In the genomic region with DNA sequence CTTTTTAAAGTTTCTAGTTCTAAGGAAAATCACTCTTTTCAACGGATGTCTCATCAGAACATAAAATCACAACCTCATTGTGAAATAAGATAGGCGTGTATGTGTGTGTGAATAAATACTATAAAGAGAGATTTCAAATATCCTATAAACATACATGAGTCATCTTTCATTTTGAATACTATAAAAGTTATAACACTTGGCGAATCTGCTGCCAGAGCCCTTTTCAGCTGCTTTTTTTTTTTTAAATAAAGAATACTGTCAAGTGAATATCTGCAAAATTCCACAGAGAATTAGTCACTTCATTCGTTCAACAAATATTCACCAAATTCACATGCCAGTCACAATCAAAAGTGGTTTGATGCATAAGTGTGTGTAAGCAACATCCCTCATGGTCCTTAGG, we compare ENCODE assay signal across 29 mouse cellular contexts. TPM values are rescaled to one million over a fixed set of nuclear protein-coding genes. Genes with fewer than 3 reads are reported as not detected.
DNase-seq lines count a peak whose midpoint lies in the region; ATAC-seq and TF ChIP-seq lines count a peak whose summit lies in the region.
"Had no signal": no experiment of that assay in that cellular context is flagged by ENCODE, and none has a peak within 500 bp of the region (broad histone marks: within the 10 kb centered on the region; RNA-seq: fewer than 3 reads in every experiment).

No protein-coding gene starts in this region.

- TF ChIP-seq CTCF in E14TG2a.4 (conservative IDR thresholded peaks at IDR 0.05; ENCODE audit: low read length) (no peak), MEL (IDR thresholded peaks at IDR 0.05 in 2 of 3, conservative IDR thresholded peaks at IDR 0.05 in 1 of 3; ENCODE audit: control insufficient read depth in 1 of 3, insufficient read depth in 1 of 3, low read depth in 2 of 3, low read length in 3 of 3, poor library complexity in 1 of 3, severe bottlenecking in 1 of 3) (no peak)

- peaks cover 1% of the 10 kb centered on the region; the same call in 1 of the 2 replicates for H3K79me2 ChIP-seq in MEL (ENCODE audit: control insufficient read depth, insufficient read depth, low read length, poor library complexity)

- H3K4me2 ChIP-seq in liver, embryonic 11.5 days: 0 out of 2 replicates have a peak overlapping the region, but pooled peaks have one; percentile 2
- H3K4me2 ChIP-seq in liver, embryonic 15.5 days: 0 out of 2 replicates have a peak overlapping the region, but pooled peaks have one; percentile 1
- H3K4me2 ChIP-seq in midbrain, embryonic 11.5 days: no peak overlapping the region
- H3K4me2 ChIP-seq: embryonic facial prominence, embryonic 13.5 days; forebrain, embryonic 12.5 days; hindbrain, embryonic 12.5 days; limb, embryonic 12.5 days; lung, embryonic 15.5 days; midbrain, embryonic 13.5 days had no signal

- H3K27ac ChIP-seq in liver, embryonic 11.5 days (ENCODE audit: low read depth, low read length): no peak overlapping the region
- peak overlapping the region; percentile 90 for H3K27ac ChIP-seq in MEL (ENCODE audit: control insufficient read depth, low read depth, low read length)
- no peak overlapping the region for H3K27ac ChIP-seq in liver, embryonic 15.5 days (replicated peaks)
- no peak overlapping the region for H3K27ac ChIP-seq in midbrain, embryonic 11.5 days (ENCODE audit: low read depth, low read length)
- H3K27ac ChIP-seq: embryonic facial prominence, embryonic 13.5 days; forebrain, embryonic 12.5 days; hindbrain, embryonic 12.5 days; hindbrain, postnatal 0 days; limb, embryonic 12.5 days; liver, embryonic 14.5 days; lung, embryonic 15.5 days; midbrain, embryonic 13.5 days had no signal

- no peaks in the 10 kb centered on the region for H3K36me3 ChIP-seq in liver, embryonic 11.5 days (ENCODE audit: control insufficient read depth, insufficient read depth, low read length)
- peaks cover 23% of the 10 kb centered on the region for H3K36me3 ChIP-seq in E14TG2a.4 (ENCODE audit: insufficient read depth, low read length)
- H3K36me3 ChIP-seq in MEL (ENCODE audit: control insufficient read depth in 1 of 2, insufficient read depth in 2 of 2, low read length in 2 of 2): peaks cover 0 to 28% of the 10 kb centered on the region in 2 experiments; a peak in 2 of 4 replicates
- H3K36me3 ChIP-seq in liver, embryonic 15.5 days (replicated peaks): no peaks in the 10 kb centered on the region
- H3K36me3 ChIP-seq in midbrain, embryonic 11.5 days (ENCODE audit: control insufficient read depth, insufficient read depth, low read length): no peaks in the 10 kb centered on the region
- H3K36me3 ChIP-seq: embryonic facial prominence, embryonic 13.5 days; forebrain, embryonic 12.5 days; hindbrain, embryonic 12.5 days; limb, embryonic 12.5 days; lung, embryonic 15.5 days; midbrain, embryonic 13.5 days had no signal

- WGBS in liver, embryonic 11.5 days: 83% methylated on average over 4 of the region's 4 CpGs
- WGBS in liver, embryonic 15.5 days (ENCODE audit: insufficient replicate concordance): 70% methylated on average over 4 of the region's 4 CpGs
- 89% methylated on average over 4 of the region's 4 CpGs for WGBS in midbrain, embryonic 11.5 days

- no peak for TF ChIP-seq EP300 in MEL (IDR thresholded peaks at IDR 0.05; ENCODE audit: low read depth in 1 of 2, low read length in 2 of 2)

- TF ChIP-seq POLR2A in MEL (IDR thresholded peaks at IDR 0.05; ENCODE audit: control insufficient read depth in 1 of 2, insufficient read depth in 1 of 2, low read depth in 1 of 2, low read length in 2 of 2, poor library complexity in 1 of 2): no peak

- no peak for ATAC-seq in liver, embryonic 11.5 days (replicated peaks; ENCODE audit: low FRiP score)
- ATAC-seq in liver, embryonic 15.5 days (ENCODE audit: insufficient read depth): no peak
- no peak for ATAC-seq in activated CD4-positive, CD25-positive, alpha-beta regulatory T cell, adult 4 months
- no peak for ATAC-seq in midbrain, embryonic 11.5 days (ENCODE audit: low FRiP score)
- ATAC-seq: forebrain, postnatal 0 days; hindbrain, postnatal 0 days; midbrain, embryonic 13.5 days; Patski had no signal

- no peak for DNase-seq in liver, embryonic 11.5 days (ENCODE audit: low spot score)
- DNase-seq in liver (no peak), MEL (ENCODE audit: low read depth, low spot score) (no peak)
- DNase-seq in midbrain, embryonic 11.5 days (ENCODE audit: low spot score, missing footprints): no peak
- DNase-seq in retina, embryonic 14.5 days (ENCODE audit: low spot score): no peak
- DNase-seq: adrenal gland, postnatal 25 days; B cell, adult 2 months; cerebellum, adult 11-12 months; cerebellum, postnatal 10 days; forebrain, postnatal 0 days; gastrocnemius, postnatal 10 days; kidney, adult 11 months; kidney, postnatal 14 days; layer of hippocampus, adult 9-11 months; right cerebral cortex, postnatal 4 days; thymus, adult 2 months; thymus, postnatal 36 days had no signal

- H3K9ac ChIP-seq in liver, embryonic 11.5 days (ENCODE audit: low read depth, low read length): no peak overlapping the region
- peak overlapping the region; percentile 93 for H3K9ac ChIP-seq in MEL (ENCODE audit: control insufficient read depth, low read depth, low read length, poor library complexity, severe bottlenecking)
- H3K9ac ChIP-seq in liver, embryonic 15.5 days: no peak overlapping the region
- H3K9ac ChIP-seq in midbrain, embryonic 11.5 days (ENCODE audit: low read length): no peak overlapping the region
- H3K9ac ChIP-seq: embryonic facial prominence, embryonic 13.5 days; forebrain, embryonic 12.5 days; forebrain, postnatal 0 days; hindbrain, embryonic 12.5 days; limb, embryonic 12.5 days; liver, embryonic 14.5 days; lung, embryonic 15.5 days; midbrain, embryonic 13.5 days had no signal

- no peak overlapping the region for H3K4me3 ChIP-seq in liver, embryonic 11.5 days (ENCODE audit: low read depth, low read length)
- peak overlapping the region; percentile 77 for H3K4me3 ChIP-seq in E14TG2a.4 (replicated peaks; ENCODE audit: low read length)
- peak overlapping the region; percentile 78 to 86 for H3K4me3 ChIP-seq in MEL (ENCODE audit: control insufficient read depth in 1 of 2, insufficient read depth in 1 of 2, low read depth in 2 of 2, low read length in 2 of 2)
- H3K4me3 ChIP-seq in liver, embryonic 15.5 days (replicated peaks): no peak overlapping the region
- H3K4me3 ChIP-seq in midbrain, embryonic 11.5 days (ENCODE audit: low read depth, low read length): no peak overlapping the region
- H3K4me3 ChIP-seq: embryonic facial prominence, embryonic 13.5 days; forebrain, embryonic 12.5 days; hindbrain, embryonic 12.5 days; limb, embryonic 12.5 days; lung, embryonic 15.5 days; midbrain, embryonic 13.5 days had no signal

- 0 out of 2 replicates have a peak, but pooled peaks cover 5% of the 10 kb centered on the region for H3K4me1 ChIP-seq in liver, embryonic 11.5 days (replicated peaks; ENCODE audit: control insufficient read depth, insufficient read depth, low read length)
- H3K4me1 ChIP-seq in E14TG2a.4 (replicated peaks; ENCODE audit: low read depth, low read length) (peaks cover 46% of the 10 kb centered on the region), MEL (ENCODE audit: control insufficient read depth in 1 of 2, insufficient read depth in 2 of 2, low read length in 2 of 2) (peaks cover 6 to 24% of the 10 kb centered on the region in 2 experiments)
- 0 out of 2 replicates have a peak, but pooled peaks cover 10% of the 10 kb centered on the region for H3K4me1 ChIP-seq in liver, embryonic 15.5 days (replicated peaks)
- no peaks in the 10 kb centered on the region for H3K4me1 ChIP-seq in midbrain, embryonic 11.5 days (ENCODE audit: control insufficient read depth, insufficient read depth, low read length)
- H3K4me1 ChIP-seq: embryonic facial prominence, embryonic 13.5 days; forebrain, embryonic 12.5 days; hindbrain, embryonic 12.5 days; limb, embryonic 12.5 days; lung, embryonic 15.5 days; midbrain, embryonic 13.5 days had no signal

- TF ChIP-seq RAD21 in MEL (IDR thresholded peaks at IDR 0.05; ENCODE audit: low read depth, low read length): no peak

- no peaks in the 10 kb centered on the region for H3K27me3 ChIP-seq in liver, embryonic 11.5 days (replicated peaks; ENCODE audit: control insufficient read depth, insufficient read depth, low read length)
- no peaks in the 10 kb centered on the region for H3K27me3 ChIP-seq in E14TG2a.4 (ENCODE audit: insufficient read depth, low read length)
- no peaks in the 10 kb centered on the region for H3K27me3 ChIP-seq in MEL (ENCODE audit: control insufficient read depth in 1 of 2, insufficient read depth in 2 of 2, low read length in 2 of 2)
- H3K27me3 ChIP-seq in liver, embryonic 15.5 days: no peaks in the 10 kb centered on the region
- no peaks in the 10 kb centered on the region for H3K27me3 ChIP-seq in midbrain, embryonic 11.5 days (ENCODE audit: control insufficient read depth, insufficient read depth, low read length)
- H3K27me3 ChIP-seq: embryonic facial prominence, embryonic 13.5 days; forebrain, embryonic 12.5 days; hindbrain, embryonic 12.5 days; limb, embryonic 12.5 days; lung, embryonic 15.5 days; midbrain, embryonic 13.5 days; Patski had no signal

- H3K9me3 ChIP-seq in liver, embryonic 11.5 days (ENCODE audit: control insufficient read depth, low read length): no peaks in the 10 kb centered on the region
- H3K9me3 ChIP-seq in E14TG2a.4 (ENCODE audit: low read length) (no peaks in the 10 kb centered on the region), MEL (replicated peaks; ENCODE audit: insufficient read depth, low read length) (no peaks in the 10 kb centered on the region)
- no peaks in the 10 kb centered on the region for H3K9me3 ChIP-seq in liver, embryonic 15.5 days (replicated peaks)
- H3K9me3 ChIP-seq in midbrain, embryonic 11.5 days (ENCODE audit: control insufficient read depth, low read length): no peaks in the 10 kb centered on the region
- H3K9me3 ChIP-seq: embryonic facial prominence, embryonic 13.5 days; forebrain, embryonic 12.5 days; hindbrain, embryonic 12.5 days; limb, embryonic 12.5 days; lung, embryonic 15.5 days; midbrain, embryonic 13.5 days had no signal

TF ChIP-seq in MEL, 35 proteins besides CTCF, POLR2A, EP300 and RAD21 (continues in another document):
- peak; percentile 20; the same call in 1 of the 2 replicates for TF ChIP-seq ZC3H11A (IDR thresholded peaks at IDR 0.05; ENCODE audit: low read depth, low read length)
- no peak; the same call in 1 of the 2 replicates for TF ChIP-seq CHD1 (IDR thresholded peaks at IDR 0.05; ENCODE audit: low read depth, low read length)
- peak; percentile 34; the same call in 1 of the 2 replicates for TF ChIP-seq HCFC1 (IDR thresholded peaks at IDR 0.05; ENCODE audit: low read depth, low read length)
- peak; percentile 46; the same call in 1 of the 2 replicates for TF ChIP-seq ZNF384 (IDR thresholded peaks at IDR 0.05; ENCODE audit: low read depth, low read length)

RNA-seq across cellular contexts. Expression of a gene that starts 13.2 kb away (rescaled TPM):
- 22.0 and 22.5 TPM in 2 replicates for polyA plus RNA-seq in liver, embryonic 11.5 days (2014; fragmentation: Nextera tagmentation; extraction: Ambion mirVana)
- 18.0 and 31.8 TPM in 2 replicates for total RNA-seq in MEL (2012; rRNA removed)
- 100 to 1,000 TPM; 135 to 310 TPM for polyA plus RNA-seq in MEL (2012; ENCODE audit: insufficient read depth in 1 of 2, insufficient read length in 2 of 2, low read depth in 1 of 2, low replicate concordance in 2 of 2, missing spikeins in 1 of 2)
- polyA plus RNA-seq in liver, embryonic 15.5 days (2015; fragmentation: Nextera tagmentation; extraction: Ambion mirVana): 23.1 and 30.6 TPM in 2 replicates
- 10 to 100 TPM; 13.6 to 15.7 TPM for polyA plus RNA-seq in activated CD4-positive, CD25-positive, alpha-beta regulatory T cell, adult 4 months (2017; shearing (Covaris generic))
- polyA plus RNA-seq in midbrain, embryonic 11.5 days (2014; fragmentation: Nextera tagmentation; extraction: Ambion mirVana): 27.8 and 30.1 TPM in 2 replicates

Comparison
In these comparisons a context has a peak if more than half of its experiments do, and no peak if none do; other contexts are left out.
1. H3K4me3 ChIP-seq: peak in E14TG2a.4 (single experiment) and MEL (2 of 2); none in liver, embryonic 11.5 days (single experiment), liver, embryonic 15.5 days (single experiment) and midbrain, embryonic 11.5 days (single experiment).